Mouse (Mus musculus) CD4-positive, CD25-positive, alpha-beta regulatory T cell (primary cell): ENCODE data around the gene Olfr685. TPM values are rescaled to one million over a fixed set of nuclear protein-coding genes. Genes with fewer than 3 reads are reported as not detected.

Source experiments
- polyA plus RNA-seq: library from polyadenylated mRNA; unstranded; fragments of 100-300 nt; shearing (Covaris generic); gene quantifications from one replicate; pipeline ENCODE4 v1.2.1, GENCODE M21; 2017

The Olfr685 gene
- not detected for polyA plus RNA-seq

GRCm38 (mm10) chr7:105185912-105186311 lies at the start of gene Olfr685:
Gene Olfr685 (minus strand): TSS chr7:105186012.

GRCm38 (mm10) chr7:105207385-105207784 lies 21.6 kb upstream of the Olfr685 start, which contains the start of gene Olfr686:
Gene Olfr686 (minus strand): TSS chr7:105207485.

GRCm38 (mm10) chr7:105163553-105163952 lies 22.3 kb downstream of the Olfr685 start, which contains the start of gene Olfr684:
Gene Olfr684 (minus strand): TSS chr7:105163653.

GRCm38 (mm10) chr7:105146912-105147311 lies 38.9 kb downstream of the Olfr685 start, which contains the start of gene Olfr683:
Gene Olfr683 (minus strand): TSS chr7:105147012.

Other genes with a start within 250 kb of the Olfr685 start
- gene Olfr670, start 223.4 kb downstream of the Olfr685 start, polyA plus RNA-seq = not detected
- gene Olfr671, start 206.9 kb downstream of the Olfr685 start, polyA plus RNA-seq = 0.13 TPM
- gene Olfr672, start 184.0 kb downstream of the Olfr685 start, polyA plus RNA-seq = not detected
- 0.08 TPM for gene Olfr675, start 157.6 kb downstream of the Olfr685 start, polyA plus RNA-seq
- not detected for gene Olfr676, start 153.3 kb downstream of the Olfr685 start, polyA plus RNA-seq
- gene Olfr677, start 134.6 kb downstream of the Olfr685 start, polyA plus RNA-seq = not detected
- gene Olfr678, start 121.5 kb downstream of the Olfr685 start, polyA plus RNA-seq = not detected
- gene Olfr679, start 104.8 kb downstream of the Olfr685 start, polyA plus RNA-seq = not detected
- not detected for gene Olfr680-ps1, start 93.2 kb downstream of the Olfr685 start, polyA plus RNA-seq
- not detected for gene Olfr681, start 69.2 kb downstream of the Olfr685 start, polyA plus RNA-seq
- not detected for gene Olfr683, start 39.0 kb downstream of the Olfr685 start, polyA plus RNA-seq
- gene Olfr684, start 22.4 kb downstream of the Olfr685 start, polyA plus RNA-seq = not detected
- gene Olfr686, start 21.5 kb upstream of the Olfr685 start, polyA plus RNA-seq = not detected
- not detected for gene Olfr688, start 102.1 kb upstream of the Olfr685 start, polyA plus RNA-seq
- 0.05 TPM for gene Olfr689, start 125.2 kb upstream of the Olfr685 start, polyA plus RNA-seq
- not detected for gene Olfr690, start 148.1 kb upstream of the Olfr685 start, polyA plus RNA-seq
- not detected for gene Olfr691, start 156.3 kb upstream of the Olfr685 start, polyA plus RNA-seq
- gene Olfr692, start 182.2 kb upstream of the Olfr685 start, polyA plus RNA-seq = not detected
- gene Gm5901, start 189.0 kb upstream of the Olfr685 start, polyA plus RNA-seq = not detected
- gene Fam160a2, start 214.0 kb upstream of the Olfr685 start, polyA plus RNA-seq = 36.8 TPM
- not detected for gene Cnga4, start 218.6 kb upstream of the Olfr685 start, polyA plus RNA-seq
- gene Cckbr, start 239.7 kb upstream of the Olfr685 start, polyA plus RNA-seq = not detected